Mouse (Mus musculus) liver, embryonic 15.5 days (tissue): ENCODE results near the gene Zic3. TPM values are rescaled to one million over a fixed set of nuclear protein-coding genes. Genes with fewer than 3 reads are reported as not detected.

ENCODE experiments used
- ATAC-seq: fragments of 200-750 bp; cut with Nextera tagmentation; 2 replicates; pipeline ENCODE4 v1.8.0; 2017; ENCODE audit warnings: moderate number of reproducible peaks, mild to moderate bottlenecking, moderate library complexity; ENCODE audit not compliant: insufficient read depth
- H3K27ac ChIP-seq: fragments of 300-500 bp; sonication (generic); replicated peaks from 2 replicates; pipeline ENCODE4 v1.5.1; 2015; ENCODE audit warnings: mild to moderate bottlenecking, inconsistent platforms
- H3K27me3 ChIP-seq: fragments of 300-500 bp; sonication (generic); 2 replicates; pipeline ENCODE4 v1.6.1; 2015; ENCODE audit warnings: mild to moderate bottlenecking, inconsistent platforms
- H3K36me3 ChIP-seq: fragments of 300-500 bp; sonication (generic); replicated peaks from 2 replicates; pipeline ENCODE4 v1.6.1; 2015; ENCODE audit warnings: moderate library complexity, mild to moderate bottlenecking, inconsistent platforms
- H3K4me1 ChIP-seq: fragments of 300-500 bp; sonication (generic); replicated peaks from 2 replicates; pipeline ENCODE4 v1.6.1; 2015; ENCODE audit warnings: inconsistent platforms
- H3K4me2 ChIP-seq: fragments of 300-500 bp; sonication (generic); 2 replicates; pipeline ENCODE4 v1.6.1; 2015; ENCODE audit warnings: moderate library complexity, mild to moderate bottlenecking, inconsistent platforms
- H3K4me3 ChIP-seq: fragments of 300-500 bp; sonication (generic); replicated peaks from 2 replicates; pipeline ENCODE4 v1.5.1; 2015; ENCODE audit warnings: mild to moderate bottlenecking, inconsistent platforms
- H3K9ac ChIP-seq: fragments of 300-500 bp; sonication (generic); 2 replicates; pipeline ENCODE4 v1.6.1; 2015; ENCODE audit warnings: moderate library complexity, mild to moderate bottlenecking, inconsistent platforms
- H3K9me3 ChIP-seq: fragments of 300-500 bp; sonication (generic); replicated peaks from 2 replicates; pipeline ENCODE4 v1.6.1; 2016; ENCODE audit warnings: inconsistent platforms
- WGBS: fragments of 180-500 bp; shearing (Covaris S2); methylation state at CpG from one replicate; pipeline ENCODE4 v1.1.7; 2015; ENCODE audit warnings: mixed read lengths; ENCODE audit not compliant: insufficient replicate concordance; 5-methylcytosine and 5-hydroxymethylcytosine counted together
- polyA plus RNA-seq: library from polyadenylated mRNA; unstranded; fragments of >200 nt; fragmentation: Nextera tagmentation; extraction: Ambion mirVana; gene quantifications from 2 replicates; pipeline ENCODE4 v1.2.1, GENCODE M21; 2015

Zic3 gene
- polyA plus RNA-seq: not detected in 2 replicates

DNA sequence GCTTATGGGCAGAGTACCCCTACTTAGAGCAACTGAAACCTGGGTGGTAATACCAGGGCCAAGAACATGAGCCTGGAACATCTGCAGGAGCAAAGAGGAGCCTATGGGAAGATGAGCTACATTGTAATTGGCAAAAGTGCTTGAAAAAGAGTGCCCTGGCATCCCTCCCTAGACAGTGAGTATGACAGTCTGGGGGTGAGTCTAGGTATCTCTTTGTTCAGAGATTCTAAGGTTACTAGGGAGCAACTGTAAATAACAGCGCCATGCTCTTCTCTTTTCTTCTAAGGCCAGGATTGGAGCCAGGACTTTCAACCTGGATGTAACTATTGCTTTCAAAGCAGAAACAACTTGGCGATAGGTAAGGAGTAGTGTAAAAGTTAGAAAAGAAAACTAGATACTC, at the start of gene Zic3:
TSS of gene Zic3 (plus strand) at position 301 of the 400 bp plus-strand sequence.
- Histone ChIP-seq H3K4me2 (no peak within 1 kb of the TSS), H3K4me3 (no peak within 1 kb of the TSS), H3K36me3 (no peaks in the 10 kb centered on the region), H3K9ac (no peak within 1 kb of the TSS), H3K9me3 (no peaks in the 10 kb centered on the region), H3K27ac (no peak within 1 kb of the TSS), H3K4me1 (no peaks in the 10 kb centered on the region), H3K27me3 (peaks cover 72% of the 10 kb centered on the region)
- no peak for ATAC-seq
- 53% methylated on average over 2 of the region's 2 CpGs for WGBS

DNA sequence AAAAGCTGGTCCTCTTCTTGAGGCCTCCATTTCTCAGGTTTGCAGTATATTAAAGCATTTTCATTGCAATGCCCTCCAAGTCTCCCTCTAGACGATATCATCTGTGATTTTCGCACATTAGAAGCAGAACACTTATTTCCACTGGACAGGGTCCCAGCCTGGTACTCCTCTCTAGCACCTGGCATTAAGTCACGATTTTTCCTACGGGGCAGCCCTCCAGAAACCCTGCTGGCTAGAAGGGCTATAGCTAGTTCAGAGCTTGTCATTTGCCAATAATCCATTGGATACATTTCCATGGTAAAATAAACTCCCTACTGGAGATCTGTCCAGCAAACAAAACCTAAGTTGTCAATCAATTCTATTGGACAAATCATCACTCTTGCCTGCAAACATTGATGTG, 40.1 kb upstream of the Zic3 start:
- no peaks in the 10 kb centered on the region for H3K4me1 ChIP-seq
- no peaks in the 10 kb centered on the region for H3K27me3 ChIP-seq
- H3K27ac ChIP-seq: no peak overlapping the region
- ATAC-seq: no peak
- H3K9ac ChIP-seq: no peak overlapping the region
- no peaks in the 10 kb centered on the region for H3K9me3 ChIP-seq
- no peaks in the 10 kb centered on the region for H3K36me3 ChIP-seq
- WGBS: 55% methylated on average over 4 of the region's 4 CpGs
- H3K4me3 ChIP-seq: no peak overlapping the region
- H3K4me2 ChIP-seq: no peak overlapping the region

DNA sequence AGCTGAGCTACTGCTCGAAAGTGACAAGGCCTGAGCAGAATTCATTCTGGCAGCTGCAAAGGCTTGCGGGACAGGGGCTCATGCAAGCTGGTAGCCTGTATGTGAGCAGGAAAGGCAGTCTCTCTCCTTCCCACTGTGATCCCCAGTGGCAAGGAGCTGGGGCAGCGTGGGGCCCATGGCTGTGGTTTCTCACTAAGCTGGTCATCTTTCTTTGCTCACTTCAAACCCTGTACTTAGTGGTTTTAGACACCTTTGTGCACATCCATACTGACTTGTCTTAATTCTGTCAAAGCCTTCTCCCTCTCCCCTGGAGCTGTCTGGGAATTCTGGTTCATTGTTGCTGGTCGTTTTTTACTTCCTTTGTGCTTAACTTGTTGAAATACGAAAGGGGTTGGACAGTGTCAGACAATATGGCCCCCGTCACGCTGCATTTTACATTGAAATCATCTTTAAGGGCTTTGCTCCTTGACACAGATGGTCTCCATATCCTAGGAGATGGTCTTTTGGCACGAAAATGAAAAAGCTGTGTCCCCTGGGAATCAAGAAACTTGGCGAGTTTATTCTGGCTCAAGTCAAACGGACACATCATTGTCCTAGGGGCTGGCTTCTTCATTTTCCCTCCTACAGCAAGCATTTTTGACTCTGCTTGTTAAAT, 34.9 kb upstream of the Zic3 start:
- no peak for ATAC-seq
- Histone ChIP-seq H3K9ac (no peak overlapping the region), H3K36me3 (no peaks in the 10 kb centered on the region), H3K27me3 (no peaks in the 10 kb centered on the region), H3K4me1 (no peaks in the 10 kb centered on the region), H3K9me3 (no peaks in the 10 kb centered on the region), H3K4me3 (no peak overlapping the region), H3K4me2 (no peak overlapping the region), H3K27ac (no peak overlapping the region)
- 54% methylated on average over 10 of the region's 10 CpGs for WGBS

DNA sequence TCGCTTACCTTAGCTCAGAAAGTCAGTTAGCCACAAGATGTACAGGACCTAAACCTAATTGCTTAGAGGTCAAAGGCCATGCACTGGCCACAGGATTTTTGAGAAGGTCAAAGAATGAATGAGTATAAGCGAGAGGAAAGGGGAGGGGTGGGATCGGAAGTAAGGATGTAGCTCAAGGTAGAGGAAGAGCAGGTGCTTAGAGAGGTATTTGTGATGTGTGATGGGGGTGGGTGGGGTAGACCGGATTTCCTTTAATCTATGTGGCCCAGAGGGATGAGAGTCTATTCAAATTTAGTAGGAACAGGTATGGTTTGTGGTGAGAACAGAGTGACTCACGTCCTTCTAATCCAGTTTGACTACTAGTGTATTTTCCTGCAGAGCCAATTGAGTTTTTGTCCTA, 9.1 kb upstream of the Zic3 start:
- Histone ChIP-seq H3K36me3 (no peaks in the 10 kb centered on the region), H3K27ac (no peak overlapping the region), H3K9ac (no peak overlapping the region), H3K9me3 (no peaks in the 10 kb centered on the region), H3K27me3 (peaks cover 50% of the 10 kb centered on the region), H3K4me2 (no peak overlapping the region), H3K4me1 (no peaks in the 10 kb centered on the region), H3K4me3 (no peak overlapping the region)
- WGBS: 41% methylated on average over 5 of the region's 5 CpGs
- no peak for ATAC-seq

DNA sequence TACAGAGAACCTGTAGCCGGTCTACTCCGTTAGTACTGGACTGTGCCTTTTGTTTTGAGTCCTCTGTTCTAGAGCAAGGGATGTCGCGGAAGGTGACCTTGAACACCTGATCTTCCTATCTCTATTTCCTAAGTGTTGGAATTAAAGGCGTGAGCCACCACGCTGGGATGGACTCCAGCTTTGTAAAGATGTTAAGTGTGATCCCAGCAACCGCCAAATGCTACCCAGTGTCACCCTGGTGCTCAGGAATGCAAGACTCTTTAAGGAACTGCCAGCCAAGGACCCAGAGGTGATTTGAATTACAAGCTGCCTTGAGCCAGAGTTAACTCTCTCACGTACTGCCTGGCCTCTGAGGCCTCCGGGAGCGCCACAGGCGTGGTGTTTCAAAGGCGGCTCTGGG, 8.4 kb upstream of the Zic3 start:
- no peaks in the 10 kb centered on the region for H3K36me3 ChIP-seq
- H3K9ac ChIP-seq: no peak overlapping the region
- H3K4me3 ChIP-seq: no peak overlapping the region
- no peaks in the 10 kb centered on the region for H3K4me1 ChIP-seq
- H3K27me3 ChIP-seq: peaks cover 57% of the 10 kb centered on the region
- H3K4me2 ChIP-seq: no peak overlapping the region
- 17% methylated on average over 12 of the region's 12 CpGs for WGBS
- no peak overlapping the region for H3K27ac ChIP-seq
- no peaks in the 10 kb centered on the region for H3K9me3 ChIP-seq
- ATAC-seq: no peak

DNA sequence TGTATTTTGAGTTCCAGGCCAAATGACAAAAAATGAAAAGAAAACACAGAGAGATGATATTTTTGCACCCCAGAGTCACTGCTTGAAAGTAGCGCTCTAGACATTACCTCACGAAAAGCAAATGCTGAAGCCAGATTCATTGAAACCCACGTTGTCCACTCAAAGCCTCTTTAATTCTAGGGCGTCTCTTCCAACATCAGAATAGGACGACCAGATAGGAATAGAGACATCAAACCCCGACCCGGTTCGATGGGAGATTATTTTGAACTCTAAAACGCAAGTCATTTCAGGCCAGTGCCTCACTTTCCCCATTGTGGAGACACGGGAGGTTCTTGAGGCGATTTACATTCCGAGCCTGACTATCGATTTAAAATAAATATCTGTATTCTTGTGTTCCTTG, 7.7 kb upstream of the Zic3 start:
- no peak overlapping the region for H3K27ac ChIP-seq
- ATAC-seq: no peak
- no peak overlapping the region for H3K9ac ChIP-seq
- H3K27me3 ChIP-seq: peaks cover 64% of the 10 kb centered on the region
- H3K4me3 ChIP-seq: no peak overlapping the region
- H3K4me1 ChIP-seq: no peaks in the 10 kb centered on the region
- WGBS: 17% methylated on average over 13 of the region's 13 CpGs
- H3K4me2 ChIP-seq: no peak overlapping the region
- no peaks in the 10 kb centered on the region for H3K36me3 ChIP-seq
- H3K9me3 ChIP-seq: no peaks in the 10 kb centered on the region

DNA sequence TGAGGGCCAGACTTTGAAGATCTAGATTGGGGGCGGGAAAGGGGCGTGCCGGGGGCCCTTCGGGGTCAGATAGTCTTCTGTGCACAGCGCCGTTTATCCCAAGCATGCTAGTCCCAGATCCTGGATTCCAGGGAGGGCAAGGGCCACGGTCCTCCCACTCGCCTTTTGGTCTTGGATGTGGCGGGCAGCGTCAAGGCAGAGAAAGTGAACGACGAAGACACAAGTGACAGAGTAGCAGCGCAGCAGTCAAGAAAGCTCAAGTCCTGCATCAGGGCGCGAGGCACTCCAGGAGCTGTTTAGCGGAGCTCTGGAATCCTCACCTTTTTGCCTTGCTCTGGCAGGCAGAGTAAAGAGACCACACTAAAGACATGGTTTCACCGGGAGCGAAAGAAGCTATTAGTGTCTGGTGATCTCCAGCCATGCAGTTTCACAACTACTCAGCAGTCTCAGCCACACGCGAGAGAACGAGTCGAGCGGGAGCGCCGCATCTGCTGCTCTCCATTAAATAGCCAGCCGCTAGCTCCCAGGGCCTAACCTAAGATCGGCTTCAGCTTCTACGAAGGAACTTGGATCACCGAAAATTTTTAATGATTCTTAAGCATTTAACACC, 7.1 kb upstream of the Zic3 start:
- 14% methylated on average over 29 of the region's 29 CpGs for WGBS
- Histone ChIP-seq H3K4me2 (no peak overlapping the region), H3K4me1 (no peaks in the 10 kb centered on the region), H3K27ac (no peak overlapping the region), H3K4me3 (no peak overlapping the region), H3K9me3 (no peaks in the 10 kb centered on the region), H3K27me3 (peaks cover 71% of the 10 kb centered on the region), H3K36me3 (no peaks in the 10 kb centered on the region), H3K9ac (no peak overlapping the region)
- no peak for ATAC-seq

DNA sequence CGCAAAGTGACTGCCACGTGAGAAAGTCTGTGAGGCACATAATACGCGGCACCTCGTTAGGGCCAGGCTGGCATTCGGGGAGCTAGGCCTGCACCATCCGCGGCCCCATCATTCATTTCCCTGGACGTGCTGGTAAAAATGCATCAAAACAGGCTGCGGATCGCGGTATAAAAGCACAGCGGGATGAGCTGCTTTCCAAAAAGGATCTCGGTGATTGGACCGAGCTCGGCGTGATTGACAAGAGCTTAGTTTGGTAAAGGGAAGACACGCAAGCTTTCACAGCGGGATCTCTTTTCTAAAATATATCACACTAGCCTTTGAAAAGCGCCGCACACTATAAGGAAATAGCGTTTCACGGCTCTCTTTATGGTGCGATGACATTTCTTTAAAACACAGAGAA, 3.8 kb upstream of the Zic3 start:
- H3K4me3 ChIP-seq: no peak overlapping the region
- no peaks in the 10 kb centered on the region for H3K4me1 ChIP-seq
- no peaks in the 10 kb centered on the region for H3K36me3 ChIP-seq
- peaks cover 78% of the 10 kb centered on the region for H3K27me3 ChIP-seq
- no peaks in the 10 kb centered on the region for H3K9me3 ChIP-seq
- WGBS: 12% methylated on average over 24 of the region's 24 CpGs
- no peak overlapping the region for H3K27ac ChIP-seq
- no peak overlapping the region for H3K9ac ChIP-seq
- no peak overlapping the region for H3K4me2 ChIP-seq
- no peak for ATAC-seq

DNA sequence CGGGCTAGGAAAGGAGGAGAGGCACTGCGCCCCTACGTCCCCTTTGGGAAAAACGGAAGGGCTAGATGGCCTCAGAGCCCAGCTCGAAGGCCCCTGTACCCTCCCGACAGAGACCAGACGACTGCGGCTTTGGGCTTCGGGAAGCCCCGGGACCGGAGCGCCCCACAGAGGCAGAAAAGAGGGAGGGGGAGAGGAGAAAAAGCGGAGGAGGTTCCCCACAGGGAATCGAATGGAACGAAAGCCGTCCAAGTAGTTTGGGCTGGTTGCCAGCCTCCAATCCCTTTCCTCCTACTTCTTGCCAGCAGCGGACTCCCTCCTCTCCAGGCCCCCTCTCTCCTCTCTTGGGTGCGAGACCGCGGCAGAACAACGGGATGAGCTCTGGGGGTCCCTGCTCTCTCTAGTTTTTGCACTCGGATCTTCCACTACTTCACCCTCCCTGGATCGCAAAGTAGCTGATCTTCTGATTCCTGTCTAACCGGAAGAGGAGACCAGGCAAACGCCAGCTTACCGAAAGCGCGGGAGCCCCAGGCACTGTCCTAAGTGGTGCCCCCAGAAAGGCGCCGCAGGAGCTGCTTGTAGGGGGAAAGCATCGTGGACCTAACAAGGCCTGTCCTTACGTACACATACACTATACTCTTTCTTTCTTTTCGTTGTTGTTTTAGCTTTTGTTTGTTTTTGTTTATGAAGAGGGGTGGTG, 3.1 kb upstream of the Zic3 start:
- Histone ChIP-seq H3K27me3 (peaks cover 76% of the 10 kb centered on the region), H3K36me3 (no peaks in the 10 kb centered on the region), H3K9me3 (no peaks in the 10 kb centered on the region), H3K9ac (no peak overlapping the region), H3K4me1 (no peaks in the 10 kb centered on the region), H3K27ac (no peak overlapping the region), H3K4me2 (no peak overlapping the region), H3K4me3 (no peak overlapping the region)
- no peak for ATAC-seq
- 18% methylated on average over 33 of the region's 33 CpGs for WGBS

DNA sequence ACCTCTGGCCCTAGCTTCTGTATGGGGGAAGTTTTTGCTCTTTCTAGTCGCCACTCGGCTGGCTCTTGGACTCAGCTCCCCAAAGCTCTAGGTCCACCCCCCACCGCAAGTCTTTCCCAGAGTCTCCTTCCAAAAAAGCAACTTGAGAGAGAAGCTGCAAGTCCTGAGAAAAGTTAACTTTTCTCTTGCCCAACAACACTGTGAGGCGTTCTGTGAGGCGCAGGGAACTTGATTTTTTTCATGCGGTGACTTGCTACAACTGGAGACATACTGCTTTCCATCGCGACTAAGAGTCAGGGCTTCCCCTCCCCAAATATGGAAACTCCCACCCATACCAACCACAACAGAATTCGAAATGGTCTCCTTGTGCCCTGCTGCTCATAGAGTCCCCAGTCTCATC, 5.1 kb downstream of the Zic3 start:
- WGBS: 9% methylated on average over 9 of the region's 9 CpGs
- no peak overlapping the region for H3K4me3 ChIP-seq
- ATAC-seq: no peak
- H3K9ac ChIP-seq: no peak overlapping the region
- no peaks in the 10 kb centered on the region for H3K36me3 ChIP-seq
- no peaks in the 10 kb centered on the region for H3K9me3 ChIP-seq
- no peaks in the 10 kb centered on the region for H3K4me1 ChIP-seq
- H3K4me2 ChIP-seq: no peak overlapping the region
- H3K27me3 ChIP-seq: peaks cover 87% of the 10 kb centered on the region
- H3K27ac ChIP-seq: no peak overlapping the region

DNA sequence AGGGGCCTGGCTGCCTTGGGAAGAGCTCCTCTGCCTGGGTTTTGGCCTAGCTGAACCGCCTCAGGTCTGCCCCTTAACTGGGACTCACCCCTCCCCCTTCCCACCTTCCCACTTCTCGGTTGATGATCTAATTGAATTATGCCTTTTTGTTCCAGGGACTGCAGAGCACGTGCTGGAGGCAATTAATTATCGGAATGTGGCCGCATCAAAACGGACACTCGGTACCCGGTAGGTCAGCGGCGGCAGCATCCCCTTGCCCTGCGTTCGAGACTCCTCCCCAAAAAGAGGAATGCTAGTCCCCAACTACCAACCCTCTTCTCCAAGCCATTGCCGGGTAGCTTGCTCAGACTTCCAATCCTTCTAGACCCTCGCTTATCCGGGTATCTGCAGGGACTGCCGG, 5.6 kb downstream of the Zic3 start:
- Histone ChIP-seq H3K4me3 (no peak overlapping the region), H3K4me1 (no peaks in the 10 kb centered on the region), H3K27me3 (peaks cover 92% of the 10 kb centered on the region), H3K4me2 (no peak overlapping the region), H3K27ac (no peak overlapping the region), H3K9ac (no peak overlapping the region), H3K36me3 (no peaks in the 10 kb centered on the region), H3K9me3 (no peaks in the 10 kb centered on the region)
- no peak for ATAC-seq
- WGBS: 10% methylated on average over 16 of the region's 16 CpGs
